Mouse (Mus musculus): ENCODE measurements around the gene Grap. TPM values are rescaled to one million over a fixed set of nuclear protein-coding genes. Genes with fewer than 3 reads are reported as not detected.

Gene Grap
- polyA plus RNA-seq, 1 experiment from 2014 or later: 4.7 TPM

DNA sequence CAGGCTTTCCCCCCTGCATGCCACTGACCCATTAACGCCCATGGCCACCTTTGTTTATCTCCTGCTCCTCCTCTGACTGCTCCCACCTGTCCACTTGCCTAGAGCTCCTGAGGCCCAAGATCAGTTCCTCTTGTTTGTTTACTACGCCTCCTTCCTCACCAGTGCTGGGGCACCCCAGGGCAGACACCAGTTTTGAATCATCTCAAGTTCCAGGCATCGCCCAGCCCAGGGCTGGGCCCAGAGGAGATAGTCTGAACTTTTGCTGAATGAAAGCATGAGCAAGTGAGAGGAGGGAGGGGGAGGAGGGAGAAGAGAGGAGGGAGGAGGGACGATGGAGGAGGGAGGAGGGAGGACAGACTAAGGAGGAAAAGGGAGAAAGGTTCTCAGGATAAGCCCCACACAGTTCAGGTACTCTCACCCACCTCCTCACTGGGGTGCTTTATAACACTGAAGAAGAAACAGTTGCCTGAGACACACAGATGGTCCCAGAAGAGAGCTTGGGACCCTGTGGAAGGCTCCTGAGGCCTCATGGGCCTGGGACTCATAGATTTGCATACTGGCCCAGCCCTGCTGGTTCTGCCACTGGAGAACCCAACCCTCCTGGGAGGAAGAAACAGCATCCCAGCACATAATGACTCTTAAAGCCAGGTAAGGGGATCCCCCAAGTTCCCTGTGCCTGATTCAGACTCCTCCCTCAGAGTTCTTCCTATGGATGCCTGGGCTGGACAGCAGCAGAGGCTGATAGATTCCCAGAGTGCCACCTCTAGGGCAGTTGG lies 26.2 kb downstream of the Grap start:
- Histone ChIP-seq H3K4me2 (ENCODE audit: low read depth, low read length) (no peak overlapping the region), H3K4me1 (ENCODE audit: control insufficient read depth, insufficient read depth, low read length) (0 out of 2 replicates have a peak, but pooled peaks cover 4% of the 10 kb centered on the region), H3K27ac (ENCODE audit: low read depth, low read length) (no peak overlapping the region), H3K9ac (replicated peaks; ENCODE audit: low read depth, low read length) (no peak overlapping the region), H3K36me3 (ENCODE audit: control insufficient read depth, insufficient read depth, low read length) (no peaks in the 10 kb centered on the region), H3K9me3 (ENCODE audit: control insufficient read depth, low read length) (no peaks in the 10 kb centered on the region), H3K27me3 (ENCODE audit: control insufficient read depth, insufficient read depth, low read length) (peaks cover 10% of the 10 kb centered on the region; the same call in 1 of the 2 replicates), H3K4me3 (ENCODE audit: low read depth, low read length) (no peak overlapping the region)
- ATAC-seq (ENCODE audit: low read depth): no peak
- WGBS: 91% methylated on average over 4 of the region's 4 CpGs

DNA sequence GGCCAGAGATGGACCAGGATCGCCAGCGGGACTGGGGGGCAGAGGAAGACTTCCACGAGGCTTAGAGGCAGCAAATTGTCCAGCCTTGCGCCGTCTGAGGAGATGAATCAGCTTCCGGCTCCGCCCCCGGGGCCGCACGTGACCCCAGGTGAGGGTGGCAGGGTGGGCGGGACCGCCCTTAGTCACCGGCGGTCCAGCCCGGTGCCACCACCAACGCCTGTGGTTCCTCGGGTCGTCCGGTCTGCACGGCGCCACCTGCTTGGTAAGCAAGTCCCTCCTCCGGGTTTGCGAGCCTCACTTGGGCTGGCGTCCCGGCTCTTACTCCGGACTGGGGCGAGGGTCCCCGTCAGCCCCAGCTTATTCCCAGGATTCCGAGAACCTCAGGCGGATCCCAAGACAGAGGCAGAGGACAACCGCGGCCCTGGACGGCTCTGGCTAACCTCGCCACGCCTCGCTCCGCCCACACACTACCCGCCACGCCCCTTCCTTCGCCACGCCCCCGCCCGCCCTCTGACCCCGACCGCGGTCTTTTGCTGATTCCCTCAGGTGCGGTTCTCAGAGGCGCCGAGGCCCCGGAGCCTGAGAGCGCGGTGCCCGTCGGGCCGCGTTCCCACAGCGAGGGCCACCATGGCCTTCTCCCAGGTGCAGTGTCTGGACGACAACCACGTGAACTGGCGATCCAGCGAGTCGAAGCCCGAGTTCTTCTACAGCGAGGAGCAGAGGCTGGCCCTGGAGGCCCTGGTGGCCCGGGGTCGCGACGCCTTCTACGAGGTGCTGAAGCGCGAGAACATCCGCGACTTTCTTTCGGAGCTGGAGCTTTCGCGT lies 31.1 kb downstream of the Grap start, which contains the start of gene Fam83g:
Gene Fam83g (plus strand): TSS at position 185 of the 825 bp plus-strand sequence.
- Histone ChIP-seq H3K4me3 (ENCODE audit: low read depth, low read length) (peak within 1 kb of the TSS; percentile 29), H3K27ac (ENCODE audit: low read depth, low read length) (no peak within 1 kb of the TSS), H3K9ac (replicated peaks; ENCODE audit: low read depth, low read length) (0 out of 2 replicates have a peak within 1 kb of the TSS, but pooled peaks have one; percentile 2), H3K9me3 (ENCODE audit: control insufficient read depth, low read length) (no peaks in the 10 kb centered on the region), H3K4me1 (ENCODE audit: control insufficient read depth, insufficient read depth, low read length) (no peaks in the 10 kb centered on the region), H3K4me2 (ENCODE audit: low read depth, low read length) (peak within 1 kb of the TSS; percentile 42), H3K36me3 (ENCODE audit: control insufficient read depth, insufficient read depth, low read length) (no peaks in the 10 kb centered on the region), H3K27me3 (ENCODE audit: control insufficient read depth, insufficient read depth, low read length) (peaks cover 21% of the 10 kb centered on the region)
- 1% methylated on average over 74 of the region's 76 CpGs for WGBS
- no peak for ATAC-seq (ENCODE audit: low read depth)

DNA sequence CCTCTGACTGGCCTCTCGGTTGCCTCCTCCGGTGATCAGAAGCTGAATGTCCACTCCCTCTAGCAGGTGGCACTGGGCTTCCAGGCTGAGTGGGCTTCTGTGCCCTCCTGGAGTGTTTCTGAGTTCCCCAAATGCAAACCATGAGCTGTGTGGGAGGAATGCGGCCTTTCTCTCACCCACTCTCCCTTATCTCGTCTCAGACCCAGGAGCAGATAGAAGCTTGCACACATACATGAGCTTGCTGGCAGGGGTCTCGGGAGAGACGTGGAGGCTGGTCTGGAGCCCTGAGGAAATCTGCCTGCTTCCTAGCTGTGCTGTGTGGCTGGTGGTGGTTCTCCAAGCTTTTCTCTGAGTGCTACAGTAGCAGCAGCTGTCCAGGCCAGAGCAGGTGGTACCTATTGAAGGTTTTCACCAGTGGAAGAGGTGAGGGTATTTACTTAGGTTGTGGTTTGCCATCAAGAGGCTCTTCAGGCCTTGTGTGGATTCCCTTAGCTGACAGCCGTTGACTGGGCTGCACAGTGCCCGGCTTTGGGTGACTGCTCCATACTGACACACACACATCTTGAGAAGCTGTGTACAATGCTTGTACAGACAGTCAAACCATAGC lies 32.2 kb downstream of the Grap start:
- no peak for ATAC-seq (ENCODE audit: low read depth)
- Histone ChIP-seq H3K9me3 (ENCODE audit: control insufficient read depth, low read length) (no peaks in the 10 kb centered on the region), H3K36me3 (ENCODE audit: control insufficient read depth, insufficient read depth, low read length) (no peaks in the 10 kb centered on the region), H3K4me1 (ENCODE audit: control insufficient read depth, insufficient read depth, low read length) (no peaks in the 10 kb centered on the region), H3K9ac (replicated peaks; ENCODE audit: low read depth, low read length) (no peak overlapping the region), H3K4me2 (ENCODE audit: low read depth, low read length) (no peak overlapping the region), H3K27me3 (ENCODE audit: control insufficient read depth, insufficient read depth, low read length) (peaks cover 21% of the 10 kb centered on the region), H3K27ac (ENCODE audit: low read depth, low read length) (no peak overlapping the region), H3K4me3 (ENCODE audit: low read depth, low read length) (no peak overlapping the region)
- WGBS: 72% methylated on average over 8 of the region's 8 CpGs

DNA sequence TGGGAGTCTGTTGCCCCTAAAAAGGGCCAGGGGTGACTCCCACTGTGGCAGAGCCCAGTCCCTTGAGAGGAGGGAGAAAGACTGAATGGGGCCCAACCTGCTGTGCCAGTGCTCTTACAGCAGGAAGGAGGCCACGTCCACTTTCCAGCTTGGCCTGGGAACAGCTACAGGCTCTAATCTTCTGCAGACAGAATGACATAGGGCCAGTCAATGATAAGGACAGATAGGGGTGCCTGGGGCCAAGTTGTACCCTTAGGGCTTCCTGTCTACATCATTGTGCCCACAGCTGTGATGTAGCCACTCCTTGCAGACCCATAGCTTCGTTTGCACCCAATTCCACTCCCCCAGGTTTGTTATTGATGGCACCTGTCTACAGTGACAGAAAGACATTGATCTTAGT lies 33.1 kb downstream of the Grap start:
- Histone ChIP-seq H3K4me2 (ENCODE audit: low read depth, low read length) (no peak overlapping the region), H3K36me3 (ENCODE audit: control insufficient read depth, insufficient read depth, low read length) (no peaks in the 10 kb centered on the region), H3K27ac (ENCODE audit: low read depth, low read length) (no peak overlapping the region), H3K27me3 (ENCODE audit: control insufficient read depth, insufficient read depth, low read length) (peaks cover 21% of the 10 kb centered on the region), H3K4me1 (ENCODE audit: control insufficient read depth, insufficient read depth, low read length) (no peaks in the 10 kb centered on the region), H3K9me3 (ENCODE audit: control insufficient read depth, low read length) (no peaks in the 10 kb centered on the region), H3K4me3 (ENCODE audit: low read depth, low read length) (no peak overlapping the region), H3K9ac (replicated peaks; ENCODE audit: low read depth, low read length) (no peak overlapping the region)
- no peak for ATAC-seq (ENCODE audit: low read depth)
- WGBS: 65% methylated on average over 2 of the region's 2 CpGs

DNA sequence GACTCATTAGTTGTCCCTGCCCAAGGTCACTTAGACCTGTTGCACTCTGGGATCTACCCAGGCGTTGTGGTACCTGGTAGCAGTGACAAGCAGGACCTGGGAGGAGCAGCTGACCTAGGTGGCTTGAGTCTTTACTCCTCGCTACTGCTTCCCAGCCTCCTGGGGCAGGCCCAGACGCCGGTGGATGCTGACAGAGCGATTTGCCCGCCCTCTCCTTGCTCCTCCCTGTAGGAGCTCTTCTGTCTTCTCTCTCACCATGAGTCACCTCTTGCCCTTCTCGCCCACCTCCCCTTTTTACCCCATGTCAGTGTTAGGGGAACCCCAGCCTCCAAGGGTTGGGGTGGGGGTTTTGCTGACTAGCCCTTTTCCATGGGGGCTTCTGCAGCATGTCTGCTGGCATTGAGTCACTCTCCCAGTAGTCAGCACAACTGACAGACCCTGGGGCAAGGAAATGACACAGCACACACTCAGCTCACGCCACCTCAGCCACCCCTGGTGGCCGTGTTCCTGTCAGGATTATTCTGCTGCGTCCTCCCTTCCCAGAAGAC lies 33.9 kb downstream of the Grap start:
- peaks cover 21% of the 10 kb centered on the region for H3K27me3 ChIP-seq (ENCODE audit: control insufficient read depth, insufficient read depth, low read length)
- H3K4me1 ChIP-seq (ENCODE audit: control insufficient read depth, insufficient read depth, low read length): no peaks in the 10 kb centered on the region
- 41% methylated on average over 10 of the region's 10 CpGs for WGBS
- no peak overlapping the region for H3K27ac ChIP-seq (ENCODE audit: low read depth, low read length)
- no peaks in the 10 kb centered on the region for H3K36me3 ChIP-seq (ENCODE audit: control insufficient read depth, insufficient read depth, low read length)
- H3K4me3 ChIP-seq (ENCODE audit: low read depth, low read length): no peak overlapping the region
- no peak overlapping the region for H3K9ac ChIP-seq (replicated peaks; ENCODE audit: low read depth, low read length)
- H3K9me3 ChIP-seq (ENCODE audit: control insufficient read depth, low read length): no peaks in the 10 kb centered on the region
- H3K4me2 ChIP-seq (ENCODE audit: low read depth, low read length): no peak overlapping the region
- ATAC-seq (ENCODE audit: low read depth): no peak

DNA sequence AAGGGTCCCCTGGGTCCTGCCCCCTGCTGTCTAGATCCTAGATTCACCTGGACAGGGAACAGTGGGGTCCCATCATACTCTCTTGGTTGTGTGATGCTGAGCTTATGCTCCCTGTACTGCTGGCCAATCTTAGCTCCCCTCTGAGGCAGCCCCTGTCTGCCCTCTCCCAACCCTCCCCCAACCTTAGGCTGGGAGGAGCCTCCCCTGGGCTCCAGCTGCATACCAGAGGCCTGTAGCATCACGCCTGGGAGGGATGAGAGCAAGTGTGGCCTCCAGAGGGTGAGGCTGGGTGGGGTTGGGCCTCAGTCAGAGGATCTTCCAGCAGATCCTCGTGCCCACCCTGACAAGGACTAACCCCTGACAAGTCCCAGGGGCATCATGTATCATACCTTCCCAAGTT lies 34.5 kb downstream of the Grap start:
- 42% methylated on average over 2 of the region's 2 CpGs for WGBS
- H3K27me3 ChIP-seq (ENCODE audit: control insufficient read depth, insufficient read depth, low read length): peaks cover 21% of the 10 kb centered on the region
- no peak for ATAC-seq (ENCODE audit: low read depth)

DNA sequence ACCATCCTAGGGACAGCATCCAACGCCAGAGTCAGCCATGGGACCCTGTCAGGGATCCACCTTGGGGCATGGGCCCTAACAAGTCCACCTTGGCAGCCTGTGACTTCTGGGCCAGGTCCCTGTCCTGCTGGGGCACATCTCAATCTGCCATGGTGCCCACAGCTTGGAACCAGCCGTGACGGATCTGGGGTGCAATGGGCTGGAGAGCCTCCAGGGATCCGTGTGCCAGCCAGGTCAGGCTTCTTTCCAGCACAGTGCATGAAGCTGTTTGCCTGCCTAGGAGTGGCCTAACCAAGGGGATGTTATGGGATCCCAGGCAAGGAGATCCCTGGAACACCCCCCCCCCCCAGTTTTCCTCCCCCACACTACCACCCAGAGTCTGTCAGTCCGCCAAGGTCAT lies 39.9 kb downstream of the Grap start:
- Histone ChIP-seq H3K4me1 (ENCODE audit: control insufficient read depth, insufficient read depth, low read length) (no peaks in the 10 kb centered on the region), H3K4me3 (ENCODE audit: low read depth, low read length) (no peak overlapping the region), H3K4me2 (ENCODE audit: low read depth, low read length) (no peak overlapping the region), H3K27me3 (ENCODE audit: control insufficient read depth, insufficient read depth, low read length) (no peaks in the 10 kb centered on the region), H3K27ac (ENCODE audit: low read depth, low read length) (no peak overlapping the region), H3K9ac (replicated peaks; ENCODE audit: low read depth, low read length) (no peak overlapping the region), H3K36me3 (ENCODE audit: control insufficient read depth, insufficient read depth, low read length) (no peaks in the 10 kb centered on the region), H3K9me3 (ENCODE audit: control insufficient read depth, low read length) (no peaks in the 10 kb centered on the region)
- 88% methylated on average over 5 of the region's 5 CpGs for WGBS
- no peak for ATAC-seq (ENCODE audit: low read depth)

More for the DNA sequence above, 34.5 kb downstream of the Grap start:
- Histone ChIP-seq H3K4me1 (ENCODE audit: control insufficient read depth, insufficient read depth, low read length) (no peaks in the 10 kb centered on the region), H3K9me3 (ENCODE audit: control insufficient read depth, low read length) (no peaks in the 10 kb centered on the region), H3K9ac (replicated peaks; ENCODE audit: low read depth, low read length) (no peak overlapping the region), H3K36me3 (ENCODE audit: control insufficient read depth, insufficient read depth, low read length) (no peaks in the 10 kb centered on the region), H3K4me2 (ENCODE audit: low read depth, low read length) (no peak overlapping the region), H3K27ac (ENCODE audit: low read depth, low read length) (no peak overlapping the region), H3K4me3 (ENCODE audit: low read depth, low read length) (no peak overlapping the region)

DNA sequence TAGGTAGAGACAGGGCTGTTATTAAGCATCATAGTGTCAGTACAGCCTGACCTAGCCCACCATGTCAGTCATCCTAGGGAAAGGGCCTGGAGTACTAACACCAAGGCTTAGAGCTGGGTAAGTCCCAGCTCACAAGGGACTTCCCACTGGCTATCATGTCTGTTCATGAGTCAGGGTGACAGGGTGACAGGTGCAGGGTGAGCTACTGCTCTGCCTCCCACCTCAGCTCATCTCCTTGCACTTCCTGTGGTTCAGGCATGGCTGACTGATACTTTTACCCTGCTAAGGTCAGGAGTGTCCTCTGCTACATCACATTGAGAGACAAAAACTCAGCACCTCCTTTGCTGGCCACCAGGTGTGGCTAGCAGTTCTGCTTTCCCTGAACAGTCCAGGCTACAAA lies 45.8 kb downstream of the Grap start:
- H3K36me3 ChIP-seq (ENCODE audit: control insufficient read depth, insufficient read depth, low read length): no peaks in the 10 kb centered on the region
- no peaks in the 10 kb centered on the region for H3K4me1 ChIP-seq (ENCODE audit: control insufficient read depth, insufficient read depth, low read length)
- H3K9me3 ChIP-seq (ENCODE audit: control insufficient read depth, low read length): no peaks in the 10 kb centered on the region
- no peak overlapping the region for H3K27ac ChIP-seq (ENCODE audit: low read depth, low read length)
- no peaks in the 10 kb centered on the region for H3K27me3 ChIP-seq (ENCODE audit: control insufficient read depth, insufficient read depth, low read length)
- H3K9ac ChIP-seq (replicated peaks; ENCODE audit: low read depth, low read length): no peak overlapping the region
- H3K4me2 ChIP-seq (ENCODE audit: low read depth, low read length): no peak overlapping the region
- no peak overlapping the region for H3K4me3 ChIP-seq (ENCODE audit: low read depth, low read length)
- ATAC-seq (ENCODE audit: low read depth): no peak

All from neural tube, embryonic 14.5 days (tissue).